Mouse (Mus musculus) stomach, postnatal 0 days (tissue): Measurements from ENCODE around the gene Rnf166. TPM values are rescaled to one million over a fixed set of nuclear protein-coding genes. Genes with fewer than 3 reads are reported as not detected.
A peak's percentile ranks its signal among the peaks of the same experiment; 100 is the strongest.

Experiments
- ATAC-seq: fragments of 200-750 bp; cut with Nextera tagmentation; 2 replicates; pipeline ENCODE4 v1.8.0; 2017; ENCODE audit not compliant: low FRiP score, low TSS enrichment
- DNase-seq: peaks from one replicate; pipeline ENCODE4 v3.0.0-alpha.2; 2016; ENCODE audit warnings: low spot score
- H3K27ac ChIP-seq: fragments of 300-500 bp; sonication (generic); replicated peaks from 2 replicates; pipeline ENCODE4 v1.5.1; 2014; ENCODE audit warnings: mild to moderate bottlenecking, control low read depth
- H3K27me3 ChIP-seq: fragments of 300-500 bp; sonication (generic); 2 replicates; pipeline ENCODE4 v1.6.1; 2014; ENCODE audit warnings: low read length; ENCODE audit not compliant: control insufficient read depth, insufficient read depth
- H3K36me3 ChIP-seq: fragments of 300-500 bp; sonication (generic); 2 replicates; pipeline ENCODE4 v1.6.1; 2014; ENCODE audit warnings: low read length, mixed read lengths; ENCODE audit not compliant: control insufficient read depth, insufficient read depth
- H3K4me1 ChIP-seq: fragments of 300-500 bp; sonication (generic); replicated peaks from 2 replicates; pipeline ENCODE4 v1.6.1; 2014; ENCODE audit warnings: antibody characterized with exemption; ENCODE audit not compliant: control insufficient read depth, insufficient read depth
- H3K4me2 ChIP-seq: fragments of 300-500 bp; sonication (generic); replicated peaks from 2 replicates; pipeline ENCODE4 v1.6.1; 2014; ENCODE audit warnings: low read depth, mild to moderate bottlenecking, control low read depth, moderate library complexity
- H3K4me3 ChIP-seq: fragments of 300-500 bp; sonication (generic); 2 replicates; pipeline ENCODE4 v1.5.1; 2014; ENCODE audit warnings: low read depth, low read length, control low read depth
- H3K9ac ChIP-seq: fragments of 300-500 bp; sonication (generic); 2 replicates; pipeline ENCODE4 v1.6.1; 2014; ENCODE audit warnings: mild to moderate bottlenecking, low read length, control low read depth, mixed read lengths
- H3K9me3 ChIP-seq: fragments of 300-500 bp; sonication (generic); 2 replicates; pipeline ENCODE4 v1.6.1; 2016; ENCODE audit warnings: low read length; ENCODE audit not compliant: control insufficient read depth
- CTCF ChIP-seq: IDR thresholded peaks from 2 replicates; pipeline ENCODE4 v1.5.1; 2016; ENCODE audit warnings: antibody characterized with exemption, low read depth, mild to moderate bottlenecking, moderate library complexity
- EP300 ChIP-seq: optimal IDR thresholded peaks from 2 replicates; pipeline ENCODE3; 2016; ENCODE audit warnings: antibody characterized with exemption
- WGBS: fragments of 180-500 bp; shearing (Covaris S2); extraction: QIAGEN DNeasy Blood & Tissue Kit; methylation state at CpG from one replicate; pipeline ENCODE4 v1.1.7; 2014; 5-methylcytosine and 5-hydroxymethylcytosine counted together
- polyA plus RNA-seq: library from polyadenylated mRNA; unstranded; fragments of >200 nt; fragmentation: Nextera tagmentation; extraction: Ambion mirVana; gene quantifications from 2 replicates; pipeline ENCODE4 v1.2.1, GENCODE M21; 2015

Rnf166 gene
- polyA plus RNA-seq, 1 experiment from 2014 or later = 31.2 TPM

GRCm38 (mm10) chr8:122464985-122465384 lies 10.9 kb downstream of the Rnf166 start:
- H3K36me3 ChIP-seq = peaks cover 9% of the 10 kb centered on the region; the same call in 1 of the 2 replicates
- H3K27me3 ChIP-seq = no peaks in the 10 kb centered on the region; the same call in 1 of the 2 replicates
- no peak for TF ChIP-seq EP300
- TF ChIP-seq CTCF = no peak
- no peaks in the 10 kb centered on the region; the same call in 1 of the 2 replicates for H3K4me1 ChIP-seq
- H3K9ac ChIP-seq = no peak overlapping the region
- H3K4me3 ChIP-seq = no peak overlapping the region
- ATAC-seq (no peak), DNase-seq (no peak)
- H3K27ac ChIP-seq = no peak overlapping the region
- 77% methylated on average over 7 of the region's 7 CpGs for WGBS
- no peaks in the 10 kb centered on the region for H3K9me3 ChIP-seq
- no peak overlapping the region for H3K4me2 ChIP-seq

- Histone ChIP-seq H3K4me3 (no peak overlapping the region), H3K36me3 (peaks cover 9% of the 10 kb centered on the region; the same call in 1 of the 2 replicates), H3K9me3 (no peaks in the 10 kb centered on the region), H3K9ac (no peak overlapping the region), H3K27ac (peak overlapping the region; percentile 79), H3K4me2 (no peak overlapping the region), H3K27me3 (no peaks in the 10 kb centered on the region; the same call in 1 of the 2 replicates), H3K4me1 (no peaks in the 10 kb centered on the region; the same call in 1 of the 2 replicates)
- 25% methylated on average over 12 of the region's 12 CpGs for WGBS
- peak; percentile 46 for ATAC-seq
- peak; percentile 52 for DNase-seq
- TF ChIP-seq EP300 = no peak
- no peak for TF ChIP-seq CTCF
Observed at GRCm38 (mm10) chr8:122463651-122464640, 11.9 kb downstream of the Rnf166 start.

- WGBS = 77% methylated on average over 8 of the region's 8 CpGs
- ATAC-seq = no peak
- no peaks in the 10 kb centered on the region; the same call in 1 of the 2 replicates for H3K27me3 ChIP-seq
- TF ChIP-seq CTCF (no peak), EP300 (no peak)
- no peaks in the 10 kb centered on the region for H3K9me3 ChIP-seq
- no peak overlapping the region for H3K4me3 ChIP-seq
- no peak overlapping the region for H3K27ac ChIP-seq
- no peak overlapping the region for H3K4me2 ChIP-seq
- H3K4me1 ChIP-seq = no peaks in the 10 kb centered on the region; the same call in 1 of the 2 replicates
- H3K9ac ChIP-seq = no peak overlapping the region
- DNase-seq = no peak
- peaks cover 6% of the 10 kb centered on the region; the same call in 1 of the 2 replicates for H3K36me3 ChIP-seq
Observed at GRCm38 (mm10) chr8:122462510-122462909, 13.4 kb downstream of the Rnf166 start.

- Histone ChIP-seq H3K36me3 (no peaks in the 10 kb centered on the region; the same call in 1 of the 2 replicates), H3K27me3 (no peaks in the 10 kb centered on the region; the same call in 1 of the 2 replicates), H3K9me3 (no peaks in the 10 kb centered on the region), H3K27ac (no peak overlapping the region), H3K4me2 (no peak overlapping the region), H3K9ac (no peak overlapping the region), H3K4me1 (no peaks in the 10 kb centered on the region; the same call in 1 of the 2 replicates), H3K4me3 (no peak overlapping the region)
- TF ChIP-seq EP300 (no peak), CTCF (no peak)
- ATAC-seq = no peak
- DNase-seq = no peak
- WGBS = 61% methylated on average over 11 of the region's 11 CpGs
Observed at GRCm38 (mm10) chr8:122461473-122462148, 14.3 kb downstream of the Rnf166 start.

- no peak for TF ChIP-seq EP300
- no peak for TF ChIP-seq CTCF
- Histone ChIP-seq H3K9me3 (no peaks in the 10 kb centered on the region), H3K27ac (no peak within 1 kb of the TSS; the same call in 1 of the 2 replicates), H3K4me2 (peak within 1 kb of the TSS; percentile 52), H3K4me3 (peak within 1 kb of the TSS; percentile 27), H3K4me1 (no peaks in the 10 kb centered on the region; the same call in 1 of the 2 replicates), H3K27me3 (no peaks in the 10 kb centered on the region; the same call in 1 of the 2 replicates), H3K36me3 (no peaks in the 10 kb centered on the region; the same call in 1 of the 2 replicates), H3K9ac (peak within 1 kb of the TSS; percentile 27; the same call in 1 of the 2 replicates)
- WGBS = 3% methylated on average over 51 of the region's 56 CpGs
- peak; percentile 87 for DNase-seq
- ATAC-seq = peak; percentile 89
Observed at GRCm38 (mm10) chr8:122460524-122461472, 15.1 kb downstream of the Rnf166 start, which contains the start of gene Snai3. Snai3 (minus strand) TSS chr8:122460733.
